Mouse (Mus musculus) heart, adult 9 months (tissue): Measurements from ENCODE around the gene Mdk.
A peak's percentile ranks its signal among the peaks of the same experiment; 100 is the strongest.

Experiments used
- DNase-seq, 2 experiments: peaks; one replicate each; pipeline ENCODE4 v3.0.0; 2022; ENCODE audit warnings: low spot score in 2 of 2

Mdk gene

GRCm38 (mm10) chr2:91932160-91932711, at the start of gene Mdk:
Gene Mdk (minus strand): TSS chr2:91932297.
- DNase-seq = no peak

- DNase-seq = no peak
Observed at GRCm38 (mm10) chr2:91980830-91981229, 48.7 kb upstream of the Mdk start.

GRCm38 (mm10) chr2:91980245-91980644, 48.1 kb upstream of the Mdk start:
- no peak for DNase-seq

- no peak for DNase-seq
Observed at GRCm38 (mm10) chr2:91978547-91978946, 46.5 kb upstream of the Mdk start.

GRCm38 (mm10) chr2:91977960-91978359, 45.9 kb upstream of the Mdk start:
- DNase-seq = no peak

- DNase-seq = no peak
Observed at GRCm38 (mm10) chr2:91975581-91976541, 43.8 kb upstream of the Mdk start, which contains the start of gene Dgkz. Gene Dgkz (minus strand): TSS chr2:91975864.

GRCm38 (mm10) chr2:91973416-91974135, 41.5 kb upstream of the Mdk start:
- no peak for DNase-seq

GRCm38 (mm10) chr2:91972121-91972566, 40.0 kb upstream of the Mdk start:
- DNase-seq = peak in 1 of 2 experiments; percentile 53

GRCm38 (mm10) chr2:91971231-91972097, 39.4 kb upstream of the Mdk start:
- peak; percentile 64 to 72 for DNase-seq

GRCm38 (mm10) chr2:91967962-91968361, 35.9 kb upstream of the Mdk start:
- peak; percentile 63 to 76 for DNase-seq

GRCm38 (mm10) chr2:91966367-91966766, 34.3 kb upstream of the Mdk start:
- no peak for DNase-seq

- DNase-seq = peak; percentile 79 to 91
Observed at GRCm38 (mm10) chr2:91965417-91965816, 33.3 kb upstream of the Mdk start.

GRCm38 (mm10) chr2:91964610-91965204, 32.6 kb upstream of the Mdk start:
- DNase-seq = no peak

- DNase-seq = peak; percentile 96 to 97
Observed at GRCm38 (mm10) chr2:91963443-91963932, 31.4 kb upstream of the Mdk start.

GRCm38 (mm10) chr2:91962864-91963401, 30.8 kb upstream of the Mdk start:
- no peak for DNase-seq

- DNase-seq = no peak
Observed at GRCm38 (mm10) chr2:91961901-91962761, 30.0 kb upstream of the Mdk start.

GRCm38 (mm10) chr2:91960459-91960858, 28.4 kb upstream of the Mdk start:
- no peak for DNase-seq

GRCm38 (mm10) chr2:91959544-91960410, 27.7 kb upstream of the Mdk start:
- no peak for DNase-seq
